Mouse (Mus musculus): ENCODE measurements around the gene Zbtb20.

The Zbtb20 gene

DNA sequence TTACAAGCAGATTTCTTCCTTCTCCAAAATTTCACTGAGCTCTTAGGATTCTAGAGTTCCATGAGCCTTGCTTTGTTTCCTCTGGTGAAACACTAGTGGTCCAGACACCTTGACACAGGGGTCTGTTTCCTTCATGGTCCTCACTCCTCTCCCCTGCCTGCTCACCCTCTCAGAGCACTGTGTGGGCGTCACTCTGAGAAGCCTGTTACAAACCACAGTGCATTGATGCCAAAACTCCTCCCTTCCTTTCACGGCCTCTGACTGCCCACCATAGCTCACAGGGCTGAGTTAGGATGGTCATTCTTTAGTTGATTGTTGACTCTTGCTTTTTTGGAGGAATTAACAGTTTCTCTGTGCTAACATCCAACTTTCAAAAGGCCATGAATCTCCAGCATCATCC, 744.7 kb downstream of the Zbtb20 start:
- DNase-seq, result no peak

DNA sequence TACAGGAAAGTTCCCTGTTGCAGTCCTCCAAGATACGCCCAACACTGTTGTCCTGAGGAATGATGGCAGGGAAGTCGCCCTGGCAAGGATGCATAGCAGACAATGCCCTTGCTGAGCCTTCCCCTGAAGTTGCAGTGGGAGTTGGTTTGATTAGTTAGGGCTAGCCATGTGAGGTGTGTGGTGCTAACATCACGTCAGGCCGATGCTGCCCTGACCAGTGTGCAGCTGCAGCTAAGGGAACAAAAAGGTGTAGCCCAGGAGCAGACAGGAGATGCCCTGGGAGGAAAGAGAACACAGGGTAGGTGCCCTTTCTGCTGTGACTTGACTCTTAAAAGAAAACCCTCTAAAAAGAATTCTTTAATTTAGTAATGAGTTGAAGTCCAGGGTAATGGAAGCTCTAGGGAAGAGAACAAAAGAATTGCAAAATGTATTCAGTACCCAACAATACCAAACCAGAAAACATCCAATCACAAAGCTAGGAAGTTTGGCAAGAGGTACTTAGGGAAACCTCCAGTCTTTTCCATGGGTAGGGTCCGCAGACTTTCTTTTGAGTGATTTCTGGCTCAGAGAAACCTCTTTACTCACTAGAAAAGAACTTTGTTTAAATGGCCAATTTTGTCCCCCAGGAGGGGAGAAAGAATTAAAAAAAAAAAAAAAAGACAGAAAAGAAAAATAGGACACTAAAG, 747.8 kb downstream of the Zbtb20 start:
- DNase-seq, result no peak

GRCm38 (mm10) chr16:43624876-43625275, 749.2 kb downstream of the Zbtb20 start:
- DNase-seq, result no peak

- no peak for DNase-seq
These were observed 749.6 kb downstream of the Zbtb20 start for GRCm38 (mm10) chr16:43625289-43625688.

GRCm38 (mm10) chr16:43625956-43626355, 750.3 kb downstream of the Zbtb20 start:
- DNase-seq, result no peak

DNA sequence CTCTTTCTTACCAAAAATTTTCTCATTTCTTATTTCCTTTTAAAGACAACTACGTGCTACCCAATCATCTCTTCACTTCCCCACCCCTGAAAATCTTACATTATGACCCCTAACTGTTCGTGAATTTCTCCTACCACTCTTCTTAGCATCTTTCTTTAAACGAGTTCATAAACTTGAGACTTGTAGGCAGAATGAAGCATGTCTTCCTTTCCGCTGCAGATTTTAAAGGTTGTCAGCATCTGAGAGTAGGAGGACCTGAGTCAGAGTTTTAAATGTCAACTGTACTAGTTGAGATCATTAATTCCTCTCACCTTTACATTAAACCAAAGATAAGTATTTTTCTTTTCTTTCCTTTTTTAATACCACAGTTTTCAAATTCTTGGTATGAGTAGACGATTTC, 753.0 kb downstream of the Zbtb20 start:
- DNase-seq, result no peak

GRCm38 (mm10) chr16:43631758-43632157, 756.1 kb downstream of the Zbtb20 start:
- no peak for DNase-seq

DNA sequence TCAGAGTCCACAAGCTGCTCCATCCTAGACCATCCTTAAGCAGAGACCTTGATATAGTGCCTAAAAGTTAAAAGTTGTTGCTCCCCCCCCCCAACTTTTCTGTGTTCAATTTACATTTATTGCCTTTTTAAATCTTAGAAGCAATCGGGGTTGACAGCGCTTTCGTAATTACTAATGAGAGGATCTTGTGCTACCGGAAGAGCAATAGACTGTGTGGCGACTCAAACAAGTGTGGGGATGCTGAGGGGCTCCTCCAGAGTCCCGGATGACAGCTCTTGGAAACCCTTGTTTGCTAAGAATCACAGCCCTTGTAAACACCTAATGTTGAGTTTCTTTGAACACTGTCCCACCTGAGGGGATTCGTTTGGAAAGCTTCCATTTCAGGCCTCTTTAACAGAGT, 758.4 kb downstream of the Zbtb20 start:
- no peak for DNase-seq

DNA sequence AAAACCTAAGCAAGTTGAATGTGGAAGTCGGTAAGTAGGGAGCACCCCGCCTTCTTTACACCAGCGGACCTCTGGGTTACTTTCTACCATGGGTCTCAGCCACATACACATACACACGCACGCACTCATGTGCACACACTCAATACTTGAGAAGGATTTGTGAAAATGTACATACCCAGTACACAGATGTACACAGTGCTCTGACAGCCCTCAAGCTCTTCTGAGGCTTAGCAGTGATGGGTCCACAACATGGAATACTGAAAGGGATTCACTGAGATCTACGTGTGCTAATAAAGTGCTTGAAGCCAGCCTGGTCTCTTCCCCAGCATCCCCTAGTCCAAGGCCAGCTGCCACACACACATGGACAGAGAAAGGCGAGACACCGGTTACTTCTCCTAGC, 761.6 kb downstream of the Zbtb20 start:
- no peak for DNase-seq

DNA sequence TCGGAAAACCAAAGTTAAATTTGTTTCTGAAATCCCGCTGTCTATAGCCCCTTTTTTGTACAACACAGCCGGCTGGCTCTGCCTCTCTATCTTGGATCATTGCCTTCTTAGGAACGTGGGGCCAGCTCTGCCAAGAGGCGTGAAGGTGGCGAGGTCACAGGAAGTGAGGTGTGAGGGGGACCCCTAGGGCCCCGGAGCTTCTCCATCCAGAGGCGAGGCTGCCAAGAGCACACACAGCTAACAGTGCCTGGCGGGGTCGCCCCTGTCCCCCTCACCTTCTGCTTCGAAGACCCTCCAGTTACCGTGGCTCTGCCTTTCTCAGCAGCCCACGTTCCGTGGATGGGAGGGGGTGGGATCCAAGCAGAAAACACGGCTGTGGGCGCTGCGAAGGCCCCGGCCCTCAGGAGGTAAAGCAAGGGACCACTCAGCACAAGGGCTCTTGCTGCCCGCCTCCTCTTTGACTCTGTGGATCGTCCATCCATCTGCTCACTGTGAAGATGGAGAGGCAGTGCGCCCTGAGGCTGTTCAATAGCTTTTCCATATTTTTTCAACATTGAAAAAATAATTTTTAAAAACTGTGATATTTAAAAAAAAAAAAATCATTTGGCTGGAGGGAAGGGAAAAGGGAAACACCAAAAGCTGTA, 762.8 kb downstream of the Zbtb20 start:
- DNase-seq, result peak; percentile 35

DNA sequence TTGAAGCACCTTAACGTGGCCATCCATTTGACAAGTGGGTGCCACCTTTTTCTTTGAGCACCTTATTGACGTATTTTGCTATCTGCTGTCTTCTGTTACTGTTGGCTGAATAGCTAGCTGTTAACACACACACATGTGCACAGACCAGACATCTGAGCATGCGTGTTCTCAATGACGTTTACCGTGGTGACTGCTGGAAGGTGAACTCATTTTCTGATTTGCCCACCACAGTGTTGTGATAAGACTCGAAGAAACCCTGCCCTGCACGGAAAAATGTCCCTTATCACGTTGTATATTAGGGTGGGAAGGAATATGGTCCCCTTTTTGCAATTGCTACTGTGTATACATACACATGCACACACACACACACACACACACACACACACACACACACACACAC, 765.5 kb downstream of the Zbtb20 start:
- DNase-seq, result no peak

DNA sequence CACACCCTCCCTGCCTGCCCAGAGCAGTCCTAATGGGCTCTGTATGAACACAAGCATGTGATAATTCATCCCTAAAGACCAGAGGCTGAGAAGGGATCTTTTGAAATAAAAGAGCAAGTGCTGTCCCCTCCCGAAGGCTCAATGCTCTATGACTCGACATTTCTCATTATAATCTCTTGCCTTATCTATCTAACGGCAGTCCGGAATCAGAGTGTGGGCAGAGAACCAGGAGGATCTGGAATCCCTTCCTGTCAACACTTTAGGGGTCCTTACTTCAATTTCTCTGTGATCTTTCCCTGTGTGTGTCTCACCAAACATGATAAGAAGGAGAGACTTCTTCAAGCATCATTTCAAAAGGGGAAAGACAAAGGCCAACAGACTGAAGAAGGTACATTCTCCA, 770.2 kb downstream of the Zbtb20 start:
- DNase-seq, result no peak

- DNase-seq, result no peak
These were observed 771.3 kb downstream of the Zbtb20 start for GRCm38 (mm10) chr16:43646943-43647342.

DNA sequence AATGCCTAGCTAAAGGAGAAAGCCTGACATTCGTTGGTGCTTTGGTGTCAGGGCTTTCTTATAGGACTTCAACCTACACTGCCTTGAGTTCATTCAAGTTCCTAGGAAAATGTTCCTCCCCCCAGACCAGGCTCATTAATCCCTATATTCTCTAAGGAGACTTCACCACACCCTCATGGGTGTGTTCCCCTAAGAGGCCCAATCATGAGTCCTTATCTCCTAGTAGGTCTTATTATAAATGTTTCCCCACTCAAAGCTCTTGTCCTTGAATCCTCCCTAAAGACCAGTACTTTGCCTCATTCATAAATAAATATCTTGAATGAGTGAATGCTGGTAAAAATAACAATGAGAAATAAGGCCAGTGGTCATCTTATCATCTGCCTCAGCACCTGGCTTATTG, 772.0 kb downstream of the Zbtb20 start:
- DNase-seq, result no peak

GRCm38 (mm10) chr16:43650355-43651080, 774.8 kb downstream of the Zbtb20 start:
- DNase-seq, result no peak

GRCm38 (mm10) chr16:43653288-43653687, 777.6 kb downstream of the Zbtb20 start:
- DNase-seq, result no peak

DNA sequence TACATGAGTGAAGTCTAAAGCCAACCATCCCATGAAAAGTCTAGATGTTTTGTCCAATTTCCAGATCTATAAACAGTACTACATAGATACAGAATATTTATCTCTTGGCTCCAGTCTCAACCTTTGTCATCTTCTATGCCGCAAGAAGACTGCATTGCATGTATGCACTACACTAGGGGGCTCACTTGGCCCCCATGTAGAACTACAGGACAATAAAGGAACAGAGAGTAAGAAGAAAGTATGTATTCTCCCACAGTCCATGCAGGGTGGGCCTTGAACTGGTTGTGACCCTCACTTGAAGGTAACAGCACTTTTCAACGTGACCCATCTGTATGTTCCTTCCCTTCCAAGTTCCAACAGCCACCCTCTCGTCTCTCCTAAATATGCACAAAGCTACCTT, 778.6 kb downstream of the Zbtb20 start:
- no peak for DNase-seq

DNA sequence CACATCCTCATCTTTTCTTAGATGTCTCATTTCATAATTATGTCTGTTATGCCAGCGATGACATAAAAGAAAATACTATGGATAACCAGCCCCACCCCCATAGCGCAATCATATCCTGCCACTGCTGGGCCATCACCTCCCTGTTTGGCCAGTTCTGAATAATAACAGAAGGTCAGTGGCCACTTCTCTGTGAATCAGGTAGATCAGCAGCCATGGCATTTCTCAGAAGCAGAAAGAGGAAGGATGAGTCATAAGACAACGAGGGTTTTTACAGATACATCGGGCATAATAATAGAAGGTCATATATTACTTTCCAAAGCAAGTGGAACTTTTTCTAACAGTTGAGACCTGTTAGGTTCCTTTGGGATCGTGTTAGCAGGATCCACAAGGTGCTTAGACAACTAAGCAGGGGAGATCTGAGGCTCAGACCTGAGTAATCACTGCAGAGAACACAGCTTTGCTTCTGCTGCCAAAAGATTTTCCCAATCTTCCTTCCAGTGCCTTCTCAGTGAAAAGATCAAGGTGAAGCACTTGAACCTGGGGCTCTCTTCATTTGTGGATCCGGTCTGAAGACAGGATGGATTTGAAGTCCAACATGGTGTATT, 779.6 kb downstream of the Zbtb20 start:
- DNase-seq, result no peak

DNA sequence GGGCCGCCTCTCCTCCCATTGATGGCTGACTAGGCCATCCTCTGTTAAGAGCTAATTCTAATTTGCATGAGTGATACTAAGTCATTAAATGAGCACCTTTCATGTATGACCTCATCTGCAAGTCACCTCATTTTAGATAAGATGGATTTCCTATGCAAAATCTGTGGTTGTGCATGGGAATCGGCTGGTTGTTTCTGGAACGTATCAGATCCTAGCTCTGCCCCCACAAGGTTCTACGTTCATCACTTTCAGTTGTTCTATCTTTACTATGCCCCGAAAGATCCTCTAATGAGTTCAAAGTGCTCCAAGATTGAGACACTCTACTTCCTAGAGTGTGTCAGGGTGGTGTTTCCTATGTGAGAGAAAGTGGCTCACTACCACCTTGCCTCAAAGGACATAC, 785.9 kb downstream of the Zbtb20 start:
- no peak for DNase-seq

GRCm38 (mm10) chr16:43662124-43663004, 786.7 kb downstream of the Zbtb20 start:
- no peak for DNase-seq

- DNase-seq, result no peak
These were observed 788.4 kb downstream of the Zbtb20 start, which contains the start of gene Tigit for GRCm38 (mm10) chr16:43663978-43664579. Gene Tigit (minus strand): TSS chr16:43664146.

- DNase-seq, result no peak
These were observed 789.2 kb downstream of the Zbtb20 start for GRCm38 (mm10) chr16:43664861-43665260.

All from lung, postnatal 14 days (tissue).